Mouse (Mus musculus): ENCODE data around the gene Olfr705.
"Not testable (repeated sequence)": the region's sequence is repeated elsewhere in the genome, so short reads cannot be mapped to it uniquely, and the experiment has no call there.

Gene Olfr705

GRCm38 (mm10) chr7:106876791-106877190, at the start of gene Olfr705:
TSS of gene Olfr705 (minus strand) at chr7:106876891.
- DNase-seq (ENCODE audit: inconsistent ontology term) = no peak

GRCm38 (mm10) chr7:106920961-106921360, 44.3 kb upstream of the Olfr705 start:
- DNase-seq (ENCODE audit: inconsistent ontology term) = not testable (repeated sequence)

DNA sequence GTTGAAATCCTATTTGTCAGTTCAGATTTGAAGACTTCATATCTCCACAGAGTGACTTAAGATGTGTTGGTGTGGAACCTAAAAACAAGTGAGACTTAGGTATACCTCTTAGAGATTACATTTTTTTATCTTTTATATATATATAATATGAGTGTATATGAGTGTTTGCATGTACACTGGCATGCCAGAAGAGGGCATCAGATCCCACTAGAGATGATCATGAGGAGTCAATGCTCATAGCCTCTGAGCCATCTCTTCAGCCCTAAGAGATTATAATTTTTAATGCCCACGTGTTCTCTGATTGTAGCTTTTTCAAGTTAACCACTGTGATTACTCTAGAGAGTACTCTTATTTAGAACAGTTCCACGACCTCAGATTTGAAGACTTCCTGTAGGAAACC, 31.0 kb upstream of the Olfr705 start, which contains the start of gene Olfr1532-ps1:
TSS of gene Olfr1532-ps1 (plus strand) at position 326 of the 400 bp plus-strand sequence.
- DNase-seq (ENCODE audit: inconsistent ontology term) = no peak

- not testable (repeated sequence) for DNase-seq (ENCODE audit: inconsistent ontology term)
These were observed 24.4 kb upstream of the Olfr705 start, which contains the start of gene Olfr707 for GRCm38 (mm10) chr7:106901141-106901540. TSS of gene Olfr707 (minus strand) at chr7:106901241.

DNA sequence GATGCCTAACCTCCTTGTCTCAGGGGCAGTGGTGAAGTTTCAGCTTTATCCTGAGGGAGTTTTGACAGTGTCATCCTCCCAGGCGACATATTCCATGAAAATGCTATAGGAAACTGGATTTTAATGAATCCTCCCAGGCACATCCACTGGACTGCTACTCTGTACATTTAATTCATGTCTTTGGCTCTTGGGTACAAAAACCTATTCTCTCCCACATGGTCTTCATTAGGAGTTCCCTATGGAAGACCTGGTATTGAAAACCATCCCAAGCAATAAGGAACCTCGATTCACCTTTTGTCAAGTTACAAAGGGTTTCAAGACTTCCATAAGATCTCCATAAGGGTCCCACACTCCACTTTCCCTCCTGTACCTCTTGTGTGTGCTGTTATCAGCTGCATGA, 11.4 kb upstream of the Olfr705 start, which contains the start of gene Olfr706:
TSS of gene Olfr706 (minus strand) at position 101 of the 400 bp plus-strand sequence.
- DNase-seq (ENCODE audit: inconsistent ontology term) = no peak

DNA sequence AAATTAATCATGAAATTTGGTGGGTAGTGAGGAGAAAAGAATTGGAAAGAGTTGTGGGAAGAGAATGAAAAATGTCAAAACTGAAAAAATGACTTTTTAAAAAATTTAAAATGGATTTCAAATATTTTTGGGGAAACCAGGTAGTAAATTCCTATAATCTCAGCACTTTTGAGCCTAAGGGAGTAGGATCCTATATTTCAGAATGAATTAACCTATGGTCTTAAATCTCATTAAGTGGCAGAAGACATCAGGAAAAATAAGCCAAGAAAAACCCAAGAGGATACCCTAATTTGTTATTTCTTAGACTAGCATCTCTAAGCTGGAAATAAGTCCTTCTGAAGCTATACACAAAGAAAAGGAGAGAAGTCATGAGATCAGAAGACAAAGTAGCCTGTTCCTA, 13.8 kb downstream of the Olfr705 start, which contains the start of gene Olfr704:
TSS of gene Olfr704 (plus strand) at position 301 of the 400 bp plus-strand sequence.
- no peak for DNase-seq (ENCODE audit: inconsistent ontology term)

DNA sequence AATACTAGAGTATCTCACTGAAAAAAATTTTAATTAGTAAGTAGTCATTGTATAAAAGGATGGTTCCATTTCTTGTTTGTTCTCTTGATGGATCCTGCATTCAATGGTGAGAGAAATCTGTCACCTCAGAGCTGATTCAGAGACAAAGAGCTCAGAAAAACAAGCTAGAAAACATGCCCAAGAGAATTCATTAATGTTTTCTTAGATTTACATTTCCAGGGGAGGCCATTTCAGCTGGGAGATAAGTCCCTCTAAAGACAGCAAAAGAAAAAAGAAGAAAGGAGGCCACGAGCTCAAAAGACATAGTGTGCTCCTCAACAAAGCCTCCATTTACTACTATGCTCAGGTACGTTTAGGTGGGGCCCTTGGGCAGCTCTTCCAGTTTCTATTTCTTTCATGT, 33.6 kb downstream of the Olfr705 start, which contains the start of gene Olfr703:
TSS of gene Olfr703 (plus strand) at position 301 of the 400 bp plus-strand sequence.
- DNase-seq (ENCODE audit: inconsistent ontology term) = no peak

GRCm38 (mm10) chr7:106833793-106834192, 42.9 kb downstream of the Olfr705 start, which contains the start of gene Olfr702:
TSS of gene Olfr702 (minus strand) at chr7:106833893.
- no peak for DNase-seq (ENCODE audit: inconsistent ontology term)

All from Muller cell, postnatal 12 days (primary cell).